Comparison of ENCODE assay signal across 29 mouse cellular contexts in genomic region chr12:87343084-87343605, GRCm38 (mm10). TPM values are rescaled to one million over a fixed set of nuclear protein-coding genes. Genes with fewer than 3 reads are reported as not detected.
DNase-seq lines count a peak whose midpoint lies in the region; ATAC-seq and TF ChIP-seq lines count a peak whose summit lies in the region.
"Had no signal": no experiment of that assay in that cellular context is flagged by ENCODE, and none has a peak within 500 bp of the region (broad histone marks: within the 10 kb centered on the region; RNA-seq: fewer than 3 reads in every experiment).

No protein-coding gene starts in this region.

- no peak overlapping the region for H3K4me2 ChIP-seq in liver, embryonic 16.5 days (ENCODE audit: low read depth, low read length)
- no peak overlapping the region for H3K4me2 ChIP-seq in liver, embryonic 11.5 days
- no peak overlapping the region for H3K4me2 ChIP-seq in liver, postnatal 0 days (ENCODE audit: low read depth, low read length)
- H3K4me2 ChIP-seq: embryonic facial prominence, embryonic 12.5 days; embryonic facial prominence, embryonic 15.5 days; forebrain, embryonic 15.5 days; heart, embryonic 13.5 days; hindbrain, embryonic 12.5 days; intestine, embryonic 15.5 days had no signal

- DNase-seq in layer of hippocampus, adult 2 months (ENCODE audit: low spot score in 2 of 2), result no peak
- no peak for DNase-seq in layer of hippocampus, postnatal 36 days
- DNase-seq in liver, embryonic 11.5 days (ENCODE audit: low spot score), result no peak
- no peak for DNase-seq in liver, postnatal 0 days
- DNase-seq in T-cell, adult 2 months (ENCODE audit: low spot score), result no peak
- DNase-seq: adrenal gland, adult 8-10 months; adrenal gland, postnatal 25 days; cerebellum, adult 11 months; cerebellum, adult 2 months; cerebellum, adult 9-11 months; cerebellum, postnatal 25 days; gastrocnemius, postnatal 10 days; gastrocnemius, postnatal 36 days; heart, adult 2 months; heart, postnatal 14 days had no signal

- no peak overlapping the region for H3K4me3 ChIP-seq in layer of hippocampus, adult 2 months
- H3K4me3 ChIP-seq in liver, embryonic 16.5 days (ENCODE audit: low read depth, low read length), result no peak overlapping the region
- H3K4me3 ChIP-seq in liver, embryonic 11.5 days (ENCODE audit: low read depth, low read length), result no peak overlapping the region
- H3K4me3 ChIP-seq in liver, postnatal 0 days (ENCODE audit: low read depth, low read length), result no peak overlapping the region
- H3K4me3 ChIP-seq: embryonic facial prominence, embryonic 12.5 days; embryonic facial prominence, embryonic 15.5 days; forebrain, embryonic 15.5 days; heart, adult 2 months; heart, embryonic 10.5 days; heart, embryonic 13.5 days; hindbrain, embryonic 12.5 days; intestine, embryonic 15.5 days had no signal

- H3K36me3 ChIP-seq in liver, embryonic 16.5 days (ENCODE audit: control insufficient read depth, insufficient read depth), result no peaks in the 10 kb centered on the region; the same call in 1 of the 2 replicates
- peaks cover 7% of the 10 kb centered on the region for H3K36me3 ChIP-seq in liver, embryonic 11.5 days (ENCODE audit: control insufficient read depth, insufficient read depth, low read length)
- peaks cover 27% of the 10 kb centered on the region for H3K36me3 ChIP-seq in liver, postnatal 0 days (replicated peaks; ENCODE audit: insufficient read depth, low read length)

- H3K27ac ChIP-seq in layer of hippocampus, adult 2 months, result peak overlapping the region; percentile 32; the same call in 1 of the 2 replicates
- no peak overlapping the region for H3K27ac ChIP-seq in liver, embryonic 16.5 days (ENCODE audit: low read length)
- H3K27ac ChIP-seq in liver, embryonic 11.5 days (ENCODE audit: low read depth, low read length), result no peak overlapping the region
- 0 out of 2 replicates have a peak overlapping the region, but pooled peaks have one; percentile 3 for H3K27ac ChIP-seq in liver, postnatal 0 days (ENCODE audit: low read depth)
- H3K27ac ChIP-seq: embryonic facial prominence, embryonic 12.5 days; embryonic facial prominence, embryonic 15.5 days; forebrain, embryonic 15.5 days; heart, adult 2 months; heart, embryonic 10.5 days; heart, embryonic 13.5 days; hindbrain, embryonic 12.5 days; intestine, embryonic 15.5 days had no signal

- no peak overlapping the region for H3K9ac ChIP-seq in liver, embryonic 16.5 days (ENCODE audit: low read depth, low read length)
- H3K9ac ChIP-seq in liver, embryonic 11.5 days (ENCODE audit: low read depth, low read length), result no peak overlapping the region
- H3K9ac ChIP-seq in liver, postnatal 0 days (replicated peaks), result no peak overlapping the region
- H3K9ac ChIP-seq: embryonic facial prominence, embryonic 12.5 days; embryonic facial prominence, embryonic 15.5 days; forebrain, embryonic 15.5 days; heart, embryonic 13.5 days; hindbrain, embryonic 12.5 days; intestine, embryonic 15.5 days had no signal

- no peak for TF ChIP-seq CTCF in layer of hippocampus, adult 2 months (conservative IDR thresholded peaks at IDR 0.05)
- no peak for TF ChIP-seq CTCF in liver, postnatal 0 days (IDR thresholded peaks at IDR 0.05; ENCODE audit: low read depth)

- no peak for TF ChIP-seq EP300 in liver, postnatal 0 days (IDR thresholded peaks at IDR 0.05; ENCODE audit: low read depth)

- ATAC-seq in liver, embryonic 16.5 days (ENCODE audit: low read depth), result peak; percentile 76
- ATAC-seq in liver, embryonic 11.5 days (replicated peaks; ENCODE audit: low FRiP score), result no peak
- ATAC-seq in liver, postnatal 0 days, result peak; percentile 90
- ATAC-seq: activated CD4-positive, CD25-positive, alpha-beta regulatory T cell, adult 4 months; CD4-positive, CD25-positive, alpha-beta regulatory T cell, adult 4 months; forebrain, embryonic 15.5 days; hindbrain, embryonic 16.5 days; intestine, embryonic 15.5 days had no signal

- H3K9me3 ChIP-seq in liver, embryonic 16.5 days (replicated peaks; ENCODE audit: control insufficient read depth, low read length), result no peaks in the 10 kb centered on the region
- H3K9me3 ChIP-seq in liver, embryonic 11.5 days (ENCODE audit: control insufficient read depth, low read length), result no peaks in the 10 kb centered on the region
- no peaks in the 10 kb centered on the region for H3K9me3 ChIP-seq in liver, postnatal 0 days (ENCODE audit: low read length)
- H3K9me3 ChIP-seq: embryonic facial prominence, embryonic 12.5 days; embryonic facial prominence, embryonic 15.5 days; forebrain, embryonic 15.5 days; heart, embryonic 10.5 days; heart, embryonic 13.5 days; hindbrain, embryonic 12.5 days; intestine, embryonic 15.5 days had no signal

- H3K4me1 ChIP-seq in liver, embryonic 16.5 days (ENCODE audit: control insufficient read depth, low read depth, low read length), result no peaks in the 10 kb centered on the region
- H3K4me1 ChIP-seq in liver, embryonic 11.5 days (replicated peaks; ENCODE audit: control insufficient read depth, insufficient read depth, low read length), result no peaks in the 10 kb centered on the region
- H3K4me1 ChIP-seq in liver, postnatal 0 days (ENCODE audit: insufficient read depth), result no peaks in the 10 kb centered on the region
- H3K4me1 ChIP-seq: embryonic facial prominence, embryonic 12.5 days; embryonic facial prominence, embryonic 15.5 days; forebrain, embryonic 15.5 days; heart, embryonic 10.5 days; heart, embryonic 13.5 days; hindbrain, embryonic 12.5 days; intestine, embryonic 15.5 days had no signal

- H3K27me3 ChIP-seq in liver, embryonic 16.5 days (ENCODE audit: control insufficient read depth, insufficient read depth, low read depth, low read length), result no peaks in the 10 kb centered on the region
- no peaks in the 10 kb centered on the region for H3K27me3 ChIP-seq in liver, embryonic 11.5 days (replicated peaks; ENCODE audit: control insufficient read depth, insufficient read depth, low read length)
- no peaks in the 10 kb centered on the region for H3K27me3 ChIP-seq in liver, postnatal 0 days (ENCODE audit: insufficient read depth, low read length)
- H3K27me3 ChIP-seq: embryonic facial prominence, embryonic 12.5 days; embryonic facial prominence, embryonic 15.5 days; forebrain, embryonic 15.5 days; heart, embryonic 13.5 days; hindbrain, embryonic 12.5 days; intestine, embryonic 15.5 days had no signal

RNA-seq across cellular contexts. Expression of gene Ism2, which starts 43.6 kb away (rescaled TPM):
- total RNA-seq in layer of hippocampus, adult 2 months (2021), result under 1 TPM; 0.32 to 0.33 TPM
- under 1 TPM in 1 of 2 experiments, not detected in 1; 0.42 TPM for total RNA-seq in layer of hippocampus, postnatal 36 days (2021)
- polyA plus RNA-seq in liver, embryonic 16.5 days (2015; fragmentation: Nextera tagmentation; extraction: Ambion mirVana), result 0.13 and 0.16 TPM in 2 replicates
- polyA plus RNA-seq in liver, embryonic 11.5 days (2014; fragmentation: Nextera tagmentation; extraction: Ambion mirVana), result 0.23 and 0.38 TPM in 2 replicates
- polyA plus RNA-seq in liver, postnatal 0 days (2015; fragmentation: Nextera tagmentation; extraction: Ambion mirVana), result 0.08 and 0.17 TPM in 2 replicates
- total RNA-seq: adrenal gland, postnatal 25 days; common myeloid progenitor, adult 5-6 weeks; gastrocnemius, postnatal 10 days; gastrocnemius, postnatal 36 days; granulocyte monocyte progenitor cell, adult 5-6 weeks; heart, adult 2 months; MEL had no signal
- polyA plus RNA-seq: activated CD4-positive, CD25-positive, alpha-beta regulatory T cell, adult 4 months; CD4-positive, CD25-positive, alpha-beta regulatory T cell, adult 4 months had no signal

RNA-seq across cellular contexts. Expression of gene Sptlc2, which starts 45.0 kb away (rescaled TPM):
- 10 to 100 TPM; 26.0 to 33.8 TPM for total RNA-seq in layer of hippocampus, adult 2 months (2021)
- total RNA-seq in layer of hippocampus, postnatal 36 days (2021), result 10 to 100 TPM; 29.2 to 32.8 TPM
- polyA plus RNA-seq in liver, embryonic 16.5 days (2015; fragmentation: Nextera tagmentation; extraction: Ambion mirVana), result 28.1 and 30.8 TPM in 2 replicates
- polyA plus RNA-seq in liver, embryonic 11.5 days (2014; fragmentation: Nextera tagmentation; extraction: Ambion mirVana), result 56.9 and 63.2 TPM in 2 replicates
- 39.5 and 42.3 TPM in 2 replicates for polyA plus RNA-seq in liver, postnatal 0 days (2015; fragmentation: Nextera tagmentation; extraction: Ambion mirVana)

Comparison
In these comparisons a context has a peak if more than half of its experiments do, and no peak if none do; other contexts are left out.
1. H3K27ac ChIP-seq: peak in layer of hippocampus, adult 2 months (single experiment) and liver, postnatal 0 days (single experiment); none in liver, embryonic 16.5 days (single experiment) and liver, embryonic 11.5 days (single experiment).